Mouse (Mus musculus) bone marrow macrophage, adult 2 months (primary cell): ENCODE data around the gene Kctd6.

Source experiments
- CTCF ChIP-seq: IDR thresholded peaks from 2 replicates; pipeline ENCODE4 v1.5.1; 2012; ENCODE audit warnings: low read depth, mild to moderate bottlenecking, low read length, moderate library complexity
- POLR2A ChIP-seq: IDR thresholded peaks from 2 replicates; pipeline ENCODE4 v1.6.1; 2012; ENCODE audit warnings: mild to moderate bottlenecking, low read depth, low read length, borderline replicate concordance

DNA sequence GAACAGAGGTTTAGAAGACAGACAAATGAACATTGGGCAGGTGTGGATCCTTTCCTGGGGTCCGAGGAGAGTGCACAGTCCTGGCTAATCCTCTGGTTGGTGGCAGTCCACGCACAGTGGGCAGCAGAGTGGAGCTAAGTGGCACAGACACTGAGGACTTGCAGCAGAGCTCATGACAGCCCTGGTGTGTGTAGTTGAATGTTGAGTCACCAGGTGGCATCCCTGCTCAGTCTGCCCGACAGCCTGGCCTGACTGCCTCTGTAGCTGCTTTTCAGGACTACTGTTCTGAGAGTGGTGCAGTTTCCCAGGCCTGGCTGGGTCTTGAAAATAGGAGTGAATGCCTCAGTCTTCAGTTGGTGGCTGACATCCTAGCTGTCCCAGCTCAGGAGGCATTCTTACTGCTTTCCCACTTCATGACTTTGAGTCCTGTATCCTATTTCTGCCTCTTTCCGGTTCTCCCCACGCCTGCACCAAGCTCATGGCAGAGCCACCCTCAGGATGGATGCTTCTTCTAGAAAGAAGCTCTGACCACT lies 28.5 kb downstream of the Kctd6 start:
- TF ChIP-seq CTCF (no peak), POLR2A (no peak)
